Mouse (Mus musculus): ENCODE measurements around the gene Tgoln1.

GRCm38 (mm10) chr6:72583211-72583839 lies 33.5 kb downstream of the Tgoln1 start:
- TF ChIP-seq CTCF (IDR thresholded peaks at IDR 0.05; ENCODE audit: low read depth, low read length) = no peak
- no peak for TF ChIP-seq GATA1 (IDR thresholded peaks at IDR 0.05; ENCODE audit: borderline replicate concordance, low read length)
